Mouse (Mus musculus) retina, embryonic 14.5 days (tissue): ENCODE results near the gene Grk2.

Experiments
- DNase-seq: peaks from one replicate; pipeline ENCODE4 v3.0.0-alpha.2; 2015; ENCODE audit warnings: low spot score

Gene Grk2

DNA sequence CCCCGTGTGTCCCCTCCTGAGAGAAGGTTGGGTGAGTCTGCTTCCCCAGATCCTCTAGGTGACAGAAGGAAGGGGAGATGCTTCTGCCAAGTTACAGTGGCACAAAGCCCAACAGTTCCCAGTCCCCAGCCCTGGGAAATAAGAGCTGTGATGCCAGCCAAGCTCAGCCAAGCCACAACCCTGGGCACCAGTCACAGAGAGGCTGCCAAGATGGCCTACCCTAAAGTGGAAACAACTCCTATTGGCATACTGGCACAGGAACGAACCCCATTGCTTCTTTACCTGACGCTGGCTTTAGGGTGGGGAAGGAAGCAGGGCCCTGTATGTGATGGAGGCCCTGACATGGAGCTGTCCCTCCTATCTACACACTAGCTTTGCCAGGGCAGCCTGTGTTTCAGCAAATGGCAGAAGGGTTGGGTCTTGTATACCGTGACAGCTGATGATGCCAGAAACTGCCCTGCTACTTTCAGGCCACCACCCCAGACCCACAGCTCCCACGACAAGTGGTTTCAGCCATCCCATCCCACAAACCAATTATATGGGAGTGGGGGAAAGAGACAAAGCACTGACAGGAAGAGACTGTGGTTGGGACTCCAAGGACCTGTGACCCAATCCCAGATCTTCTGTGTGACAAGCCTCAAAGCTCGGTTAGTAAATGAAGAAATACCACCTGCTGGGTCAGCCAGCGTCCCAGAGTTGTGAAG lies 2.9 kb downstream of the Grk2 start:
- no peak for DNase-seq

DNA sequence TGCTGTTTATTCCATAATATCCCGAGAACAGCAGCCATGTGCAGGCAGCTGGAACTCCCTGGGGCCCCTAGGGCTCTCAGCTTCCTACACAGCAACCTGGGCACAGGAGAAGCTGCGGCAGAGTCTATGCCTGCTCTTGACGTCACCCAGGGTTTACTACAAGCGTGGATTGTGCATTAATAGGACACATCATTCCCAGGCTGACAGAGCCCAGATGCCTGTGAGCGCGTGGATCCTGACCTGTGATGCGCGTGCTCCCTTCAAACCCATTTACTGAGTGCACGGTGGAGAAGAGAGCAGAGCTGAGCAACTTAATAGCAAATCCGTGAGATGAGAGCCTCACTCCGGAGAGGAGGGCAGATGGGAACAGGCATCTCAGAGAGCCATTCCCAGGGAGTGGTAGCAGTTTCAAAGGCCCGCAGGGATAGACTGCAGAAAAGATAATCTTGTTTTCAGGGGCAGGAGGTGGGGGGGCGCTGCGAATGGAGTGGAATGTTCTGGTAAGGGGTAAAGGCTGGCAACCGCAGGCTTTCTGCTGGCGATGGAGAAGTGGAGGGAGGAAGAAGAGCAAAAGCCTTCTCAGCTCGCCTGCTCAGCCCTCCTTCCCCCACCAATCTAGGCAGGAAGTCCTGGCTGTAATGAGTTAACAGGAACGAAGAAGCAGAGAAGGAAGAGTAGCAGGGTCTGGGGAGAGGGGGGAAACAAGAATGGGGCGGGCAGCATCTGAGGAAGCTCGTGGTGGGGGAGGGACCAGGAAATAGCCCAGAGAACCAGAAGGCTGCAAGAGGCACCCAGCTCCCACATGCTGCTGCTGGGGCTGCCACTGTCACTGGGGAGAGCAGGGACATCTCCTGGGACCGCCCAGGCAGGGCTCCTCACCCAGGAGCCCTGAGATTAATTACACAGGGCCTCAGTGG lies 4.0 kb downstream of the Grk2 start:
- DNase-seq, result peak; percentile 48

DNA sequence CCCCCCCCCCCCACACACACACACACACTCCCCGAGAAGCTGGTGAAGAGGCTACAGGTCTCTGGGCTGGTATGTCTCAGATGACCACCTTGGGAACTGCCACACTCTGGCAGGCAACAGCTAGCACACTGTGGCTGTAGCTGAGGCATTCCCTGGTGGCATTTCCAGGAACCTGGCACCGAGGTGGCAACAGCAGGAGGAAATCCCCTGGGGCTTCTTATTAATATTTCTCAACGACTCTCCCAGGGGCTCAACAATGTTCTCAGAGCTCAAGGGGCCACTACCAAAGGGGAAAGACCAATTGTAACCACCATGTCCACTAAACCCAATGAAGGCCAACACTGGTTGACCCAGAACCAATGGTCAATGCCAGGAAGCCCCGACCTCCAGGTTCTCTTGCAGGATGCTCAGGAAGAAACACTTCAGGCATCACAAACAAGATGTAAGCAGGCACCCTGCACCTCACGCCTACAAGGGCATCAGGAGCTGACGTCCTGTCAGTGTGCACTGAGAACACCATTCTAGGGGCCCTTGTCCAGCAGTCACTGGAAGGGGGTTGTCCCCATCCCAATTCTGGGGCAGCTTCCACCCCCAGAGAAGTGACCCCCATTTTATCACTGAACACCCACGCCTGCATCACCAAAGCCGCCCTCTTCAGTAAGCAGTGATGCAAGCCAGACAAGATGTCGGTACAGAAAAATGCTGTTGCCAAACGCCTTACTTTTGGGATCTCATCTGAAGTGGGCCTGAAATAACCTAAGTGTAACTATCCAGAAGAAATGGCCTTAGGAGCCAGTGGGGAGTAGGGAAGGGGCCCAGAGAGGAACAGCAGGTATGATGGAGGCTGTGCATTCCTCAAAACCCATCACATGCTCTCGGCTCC lies 4.9 kb downstream of the Grk2 start:
- no peak for DNase-seq

GRCm38 (mm10) chr19:4300271-4300704 lies 5.7 kb downstream of the Grk2 start:
- DNase-seq, result no peak

- no peak for DNase-seq
These were observed 6.3 kb downstream of the Grk2 start for GRCm38 (mm10) chr19:4299574-4300270.

GRCm38 (mm10) chr19:4299126-4299525 lies 6.9 kb downstream of the Grk2 start:
- DNase-seq, result no peak

GRCm38 (mm10) chr19:4298322-4299121 lies 7.5 kb downstream of the Grk2 start:
- no peak for DNase-seq

- no peak for DNase-seq
These were observed 8.2 kb downstream of the Grk2 start for GRCm38 (mm10) chr19:4297851-4298250.

DNA sequence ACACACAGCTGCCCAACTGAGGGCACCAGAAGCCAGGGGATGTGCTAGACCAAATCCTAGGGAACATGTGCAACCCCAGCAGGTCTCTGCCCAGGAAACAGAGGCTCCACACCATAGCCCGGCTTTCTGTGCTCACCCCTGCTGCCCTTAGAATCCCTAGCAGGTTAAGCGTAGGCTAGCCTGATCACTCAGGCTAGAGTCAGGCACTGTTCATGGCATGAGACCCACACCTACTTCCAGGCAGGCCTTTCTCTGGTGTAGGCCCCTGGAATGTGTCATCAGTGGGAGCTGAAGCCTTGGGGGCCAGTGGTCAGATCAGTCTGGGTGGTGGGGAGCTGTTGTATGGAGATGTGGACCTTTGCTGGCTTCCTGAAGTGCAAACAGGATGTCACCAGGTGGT lies 9.4 kb downstream of the Grk2 start:
- DNase-seq, result no peak

GRCm38 (mm10) chr19:4295391-4295790 lies 10.6 kb downstream of the Grk2 start:
- no peak for DNase-seq

- no peak for DNase-seq
These were observed 11.5 kb downstream of the Grk2 start for GRCm38 (mm10) chr19:4294381-4295097.

- DNase-seq, result no peak
These were observed 14.9 kb downstream of the Grk2 start for GRCm38 (mm10) chr19:4291161-4291560.

GRCm38 (mm10) chr19:4290749-4291148 lies 15.3 kb downstream of the Grk2 start:
- no peak for DNase-seq

- no peak for DNase-seq
These were observed 22.4 kb downstream of the Grk2 start for GRCm38 (mm10) chr19:4283653-4284052.

DNA sequence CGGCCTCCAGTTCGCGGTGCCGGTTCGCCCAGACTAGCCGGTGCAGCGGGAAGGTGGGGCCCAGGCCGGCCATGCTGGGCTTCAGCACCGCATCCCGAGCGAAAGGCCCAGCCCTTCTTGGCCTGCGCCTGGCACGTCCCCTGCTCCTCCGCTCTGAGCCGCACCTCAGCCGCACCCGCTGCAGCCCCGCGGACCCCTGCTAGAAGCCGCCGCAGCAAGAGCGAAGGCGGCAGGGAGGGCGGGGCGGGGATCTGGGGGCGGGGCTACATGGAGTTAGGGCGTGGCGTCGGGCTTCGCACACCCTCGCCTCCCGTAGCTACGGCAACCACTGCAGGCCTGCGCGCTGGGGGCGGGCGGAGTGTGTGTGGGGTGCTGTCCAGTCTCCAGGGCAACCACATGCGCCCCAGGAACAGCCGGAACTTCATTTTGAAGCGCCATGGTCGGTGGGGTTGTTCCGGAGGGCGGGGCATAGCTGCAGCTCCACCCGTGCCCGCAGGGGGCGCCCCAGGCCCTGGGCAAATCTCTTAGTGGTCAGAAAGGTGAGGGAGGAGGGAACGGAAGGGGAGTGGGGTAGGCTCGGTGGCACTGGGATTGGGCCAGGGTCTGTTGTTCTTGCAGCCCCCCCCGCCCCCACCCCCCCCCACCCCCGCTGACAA lies 23.0 kb downstream of the Grk2 start, which contains the start of gene Ankrd13d:
Gene Ankrd13d, minus strand, starts transcription at position 240 of the 656 bp plus-strand sequence.
- peak; percentile 88 for DNase-seq

GRCm38 (mm10) chr19:4280425-4280824 lies 25.6 kb downstream of the Grk2 start:
- DNase-seq, result no peak

DNA sequence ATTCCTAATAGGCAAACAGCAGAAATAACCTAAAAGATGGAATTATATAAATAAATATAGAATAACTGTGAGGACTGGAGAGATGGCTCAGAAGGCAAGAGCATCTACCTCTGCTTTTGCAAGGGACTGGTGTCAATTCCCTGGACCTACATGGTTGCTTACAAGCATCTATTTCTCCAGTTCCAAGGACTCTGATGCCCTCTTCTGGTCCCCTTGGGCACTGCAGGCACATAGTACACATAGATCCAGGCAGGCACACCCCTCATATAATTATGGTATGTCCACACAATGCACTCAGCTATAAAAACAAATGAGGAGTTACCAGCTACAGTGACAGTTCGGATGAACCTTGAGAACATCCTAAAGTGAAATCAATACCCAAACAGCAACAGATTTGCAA lies 26.5 kb downstream of the Grk2 start:
- DNase-seq, result no peak

DNA sequence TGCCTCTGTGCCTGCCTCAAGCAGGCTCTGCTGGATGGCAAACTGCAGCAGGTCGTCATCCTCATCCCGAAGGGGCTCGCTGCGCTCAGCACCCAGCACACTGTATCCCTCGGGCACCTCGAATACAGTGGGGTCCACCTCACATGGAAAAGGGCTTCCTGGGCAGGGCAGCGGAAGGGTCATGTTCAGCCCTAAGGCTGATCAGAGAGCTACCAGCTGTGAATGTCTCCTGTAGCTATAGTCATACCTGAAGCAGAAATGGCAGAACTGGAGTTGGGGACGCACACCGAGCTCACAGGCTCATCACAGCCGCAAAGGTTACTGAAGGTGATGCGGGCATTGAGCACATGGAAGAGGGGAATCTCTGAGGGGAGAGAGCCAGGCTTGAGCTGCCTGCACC lies 35.0 kb downstream of the Grk2 start:
- DNase-seq, result no peak

DNA sequence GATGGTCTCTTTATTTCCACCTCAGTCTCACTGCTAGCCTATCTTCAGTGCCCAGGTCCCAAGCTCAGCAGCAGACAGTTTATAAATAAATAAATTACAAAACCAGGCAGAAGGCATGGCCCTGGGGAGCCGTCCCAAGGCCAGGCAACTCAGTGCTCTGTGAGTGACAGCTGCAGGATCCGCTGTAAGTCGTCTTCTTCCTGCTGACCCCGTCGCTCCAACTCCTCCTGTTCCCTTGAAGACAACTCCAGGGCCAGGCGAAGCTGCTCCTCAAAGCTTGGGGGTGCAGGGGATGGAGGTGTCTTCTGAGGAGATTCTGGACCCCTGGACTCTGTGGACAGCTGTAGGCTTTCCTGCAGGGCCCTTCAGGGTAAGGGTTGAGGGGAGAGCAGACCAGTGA lies 35.8 kb downstream of the Grk2 start:
- no peak for DNase-seq
